Mouse (Mus musculus): ENCODE results near the gene Gga3. TPM values are rescaled to one million over a fixed set of nuclear protein-coding genes. Genes with fewer than 3 reads are reported as not detected.
A peak's percentile ranks its signal among the peaks of the same experiment; 100 is the strongest.

Gga3 gene
- polyA plus RNA-seq, 1 experiment from 2014 or later = 14.9 TPM

DNA sequence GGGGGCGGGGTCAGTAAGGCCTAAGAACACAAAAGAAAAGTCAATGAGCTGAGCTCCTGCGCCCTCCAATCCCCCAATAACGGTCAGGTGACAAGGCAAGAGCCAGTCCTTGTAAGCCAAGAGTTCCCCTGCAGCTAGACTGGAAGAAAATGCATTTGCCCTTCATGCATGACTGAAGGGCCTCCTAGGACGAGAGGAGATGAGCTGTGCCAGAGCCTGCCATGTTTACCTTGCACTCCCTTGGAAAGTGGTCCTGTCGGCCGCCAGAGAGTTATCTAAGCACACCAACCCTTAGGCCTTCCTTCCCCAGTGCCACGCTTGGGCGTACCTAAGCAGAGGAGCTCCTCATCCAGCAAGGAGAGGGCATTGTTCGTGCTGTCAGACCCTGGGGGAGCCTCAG lies 15.9 kb downstream of the Gga3 start:
- Histone ChIP-seq H3K9ac (no peak overlapping the region; the same call in 1 of the 2 replicates), H3K4me3 (no peak overlapping the region), H3K36me3 (peaks cover 98% of the 10 kb centered on the region), H3K4me2 (no peak overlapping the region), H3K9me3 (no peaks in the 10 kb centered on the region), H3K27ac (replicated peaks) (no peak overlapping the region), H3K4me1 (no peaks in the 10 kb centered on the region), H3K27me3 (replicated peaks) (no peaks in the 10 kb centered on the region)
- 82% methylated on average over 9 of the region's 9 CpGs for WGBS
- ATAC-seq (ENCODE audit: extremely low read depth, insufficient number of reproducible peaks, low FRiP score, low TSS enrichment) = no peak

DNA sequence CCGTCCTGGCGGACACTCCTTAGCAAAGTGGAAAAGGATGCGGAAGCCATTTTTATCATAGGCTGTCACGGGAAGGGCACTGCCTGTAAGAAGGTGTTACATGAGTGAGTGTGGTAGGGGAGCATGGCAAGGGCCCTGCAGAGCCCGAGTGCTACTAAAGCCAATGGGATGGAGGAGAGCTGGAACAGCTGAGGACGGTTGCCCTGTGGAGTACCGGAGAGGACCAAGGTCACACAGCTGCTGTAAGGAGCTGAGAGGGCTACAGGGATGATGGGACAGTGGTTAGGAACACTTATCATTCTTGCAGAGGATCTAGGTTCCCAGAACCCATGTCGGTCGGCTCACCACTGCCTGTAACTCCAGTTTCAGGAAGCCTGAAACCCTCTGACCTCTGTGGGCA lies 17.4 kb downstream of the Gga3 start:
- H3K9me3 ChIP-seq = no peaks in the 10 kb centered on the region
- no peaks in the 10 kb centered on the region for H3K27me3 ChIP-seq (replicated peaks)
- 82% methylated on average over 9 of the region's 9 CpGs for WGBS
- no peak overlapping the region for H3K4me2 ChIP-seq
- no peak overlapping the region for H3K9ac ChIP-seq
- peaks cover 98% of the 10 kb centered on the region for H3K36me3 ChIP-seq
- H3K4me1 ChIP-seq = no peaks in the 10 kb centered on the region
- ATAC-seq (ENCODE audit: extremely low read depth, insufficient number of reproducible peaks, low FRiP score, low TSS enrichment) = no peak
- no peak overlapping the region for H3K4me3 ChIP-seq
- H3K27ac ChIP-seq (replicated peaks) = no peak overlapping the region

DNA sequence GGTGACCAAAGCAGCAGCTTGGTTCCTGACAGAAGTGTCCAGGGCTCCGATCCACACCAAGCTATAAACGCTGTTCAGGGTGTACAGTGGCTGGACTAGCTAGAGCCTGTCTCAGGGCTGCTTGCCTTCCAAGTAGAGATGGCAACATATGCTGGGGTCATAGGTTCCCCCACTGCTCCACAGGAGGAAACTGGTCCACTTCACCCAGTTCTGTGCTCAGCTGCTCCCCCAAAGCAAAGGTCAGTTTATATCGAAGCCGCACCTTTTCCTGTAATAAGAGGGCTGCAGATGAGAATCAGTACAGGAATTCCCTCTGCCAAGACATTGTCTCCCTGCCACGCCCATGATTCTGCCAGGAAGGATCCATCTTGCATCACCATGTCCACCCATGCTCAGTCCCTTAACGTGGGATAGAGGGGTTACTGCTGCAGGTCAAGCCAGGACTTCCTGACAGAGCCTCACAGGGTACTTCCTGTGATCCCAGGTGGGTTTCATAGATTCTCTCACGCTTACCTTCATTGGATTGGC lies 18.2 kb downstream of the Gga3 start:
- 85% methylated on average over 7 of the region's 7 CpGs for WGBS

DNA sequence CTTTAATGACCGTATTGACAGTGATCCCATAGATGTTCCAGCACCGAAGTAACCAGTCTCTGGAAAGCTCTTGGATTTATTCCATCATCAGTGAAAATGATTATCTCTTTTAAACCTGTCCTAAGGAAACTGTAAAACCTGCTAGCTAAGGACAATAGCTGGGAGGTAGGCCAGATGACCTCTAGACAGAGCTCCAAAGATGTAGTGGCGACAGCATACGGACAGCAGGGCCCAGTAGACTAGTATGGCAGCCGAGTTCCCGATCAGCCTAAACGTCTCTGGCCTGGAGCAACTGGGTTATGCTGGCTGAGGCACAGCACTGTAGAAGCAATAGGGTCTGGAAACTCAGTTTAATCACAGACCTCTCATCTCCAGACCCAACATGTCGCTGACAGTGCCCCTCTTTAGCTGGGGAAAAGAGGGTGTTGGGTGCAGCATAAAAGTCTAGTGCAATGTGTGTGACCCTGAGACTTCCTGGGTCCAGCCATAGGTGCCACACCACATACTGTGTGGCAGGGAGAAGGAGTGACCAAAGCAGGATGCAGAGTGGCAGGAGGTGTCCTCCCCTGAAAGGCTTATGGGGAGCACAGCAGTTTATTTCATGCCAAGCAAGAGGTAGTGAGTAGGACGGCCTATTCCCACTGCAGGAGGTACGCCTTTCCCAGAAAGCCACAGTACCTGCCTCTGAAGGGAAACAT lies 19.3 kb downstream of the Gga3 start:
- no peak overlapping the region for H3K4me3 ChIP-seq
- peaks cover 97% of the 10 kb centered on the region for H3K36me3 ChIP-seq
- WGBS = 82% methylated on average over 10 of the region's 10 CpGs
- H3K9me3 ChIP-seq = no peaks in the 10 kb centered on the region
- H3K4me2 ChIP-seq = no peak overlapping the region
- H3K27me3 ChIP-seq (replicated peaks) = no peaks in the 10 kb centered on the region
- H3K4me1 ChIP-seq = no peaks in the 10 kb centered on the region
- no peak overlapping the region for H3K27ac ChIP-seq (replicated peaks)
- ATAC-seq (ENCODE audit: extremely low read depth, insufficient number of reproducible peaks, low FRiP score, low TSS enrichment) = no peak
- no peak overlapping the region for H3K9ac ChIP-seq

More for the DNA sequence above, 18.2 kb downstream of the Gga3 start:
- Histone ChIP-seq H3K27me3 (replicated peaks) (no peaks in the 10 kb centered on the region), H3K4me1 (no peaks in the 10 kb centered on the region), H3K9me3 (no peaks in the 10 kb centered on the region), H3K27ac (replicated peaks) (no peak overlapping the region), H3K9ac (0 out of 2 replicates have a peak overlapping the region, but pooled peaks have one; percentile 0), H3K4me2 (no peak overlapping the region), H3K4me3 (no peak overlapping the region), H3K36me3 (peaks cover 98% of the 10 kb centered on the region)
- no peak for ATAC-seq (ENCODE audit: extremely low read depth, insufficient number of reproducible peaks, low FRiP score, low TSS enrichment)

DNA sequence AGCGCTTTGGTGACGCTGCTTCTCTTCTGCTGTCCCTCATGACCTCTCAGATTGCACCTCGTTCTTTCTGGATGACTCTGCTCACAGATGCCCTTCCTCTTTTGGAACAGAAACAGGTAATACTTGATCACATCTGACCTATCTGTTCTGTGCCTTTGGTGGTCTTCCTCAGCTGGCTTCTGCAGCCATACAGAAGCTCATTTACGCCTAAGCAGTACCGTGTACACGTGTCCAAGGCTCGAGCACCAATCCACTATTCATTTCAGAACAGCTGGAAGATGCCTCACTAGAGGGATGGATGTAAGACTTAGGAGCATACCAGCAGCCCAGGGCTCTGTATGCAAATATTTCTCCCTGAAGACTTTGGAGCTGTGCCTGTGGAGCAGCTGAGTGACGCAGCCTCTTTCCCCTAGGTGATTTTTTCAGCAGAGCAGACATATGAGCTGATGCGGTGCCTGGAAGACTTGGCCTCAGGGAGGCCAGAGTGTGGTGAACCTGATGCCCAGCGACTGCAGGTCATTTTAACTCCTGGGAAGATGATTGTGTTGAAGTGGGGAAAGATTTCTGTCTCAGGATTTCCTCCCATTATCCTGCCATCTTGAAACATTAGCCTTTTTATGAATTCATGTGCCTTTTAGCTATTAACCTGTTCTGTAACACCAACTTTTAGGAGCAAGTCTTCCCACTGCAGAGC lies 20.8 kb downstream of the Gga3 start:
- H3K4me3 ChIP-seq = no peak overlapping the region
- H3K36me3 ChIP-seq = peaks cover 99% of the 10 kb centered on the region
- H3K27ac ChIP-seq (replicated peaks) = no peak overlapping the region
- no peaks in the 10 kb centered on the region for H3K9me3 ChIP-seq
- no peaks in the 10 kb centered on the region for H3K27me3 ChIP-seq (replicated peaks)
- no peak overlapping the region for H3K9ac ChIP-seq
- WGBS = 78% methylated on average over 10 of the region's 10 CpGs
- H3K4me1 ChIP-seq = no peaks in the 10 kb centered on the region
- no peak for ATAC-seq (ENCODE audit: extremely low read depth, insufficient number of reproducible peaks, low FRiP score, low TSS enrichment)
- no peak overlapping the region for H3K4me2 ChIP-seq

DNA sequence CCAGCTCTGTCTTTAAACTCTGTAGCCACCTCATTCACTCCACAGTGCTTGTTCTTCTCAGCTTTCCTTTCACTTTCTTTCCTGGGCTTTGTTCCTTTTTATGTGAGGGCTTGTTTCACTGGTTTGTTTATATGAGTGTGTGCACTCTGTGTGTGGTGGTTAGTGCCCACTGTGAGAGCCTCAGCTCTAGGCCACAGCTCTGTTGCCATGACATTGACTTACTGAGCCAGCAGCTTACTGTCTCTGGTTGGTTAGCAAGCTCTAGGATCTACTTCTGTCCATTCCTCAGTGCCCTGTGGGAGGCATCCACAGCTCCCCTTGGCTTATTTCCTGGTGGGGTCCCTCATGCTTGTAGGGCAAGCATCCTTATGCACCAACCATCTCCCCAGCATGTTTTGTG lies 24.8 kb downstream of the Gga3 start:
- no peak overlapping the region for H3K4me2 ChIP-seq
- H3K9me3 ChIP-seq = no peaks in the 10 kb centered on the region
- no peak overlapping the region for H3K9ac ChIP-seq
- H3K4me3 ChIP-seq = no peak overlapping the region
- H3K4me1 ChIP-seq = no peaks in the 10 kb centered on the region
- peaks cover 80% of the 10 kb centered on the region for H3K36me3 ChIP-seq
- H3K27ac ChIP-seq (replicated peaks) = no peak overlapping the region
- ATAC-seq (ENCODE audit: extremely low read depth, insufficient number of reproducible peaks, low FRiP score, low TSS enrichment) = no peak
- no peaks in the 10 kb centered on the region for H3K27me3 ChIP-seq (replicated peaks)

DNA sequence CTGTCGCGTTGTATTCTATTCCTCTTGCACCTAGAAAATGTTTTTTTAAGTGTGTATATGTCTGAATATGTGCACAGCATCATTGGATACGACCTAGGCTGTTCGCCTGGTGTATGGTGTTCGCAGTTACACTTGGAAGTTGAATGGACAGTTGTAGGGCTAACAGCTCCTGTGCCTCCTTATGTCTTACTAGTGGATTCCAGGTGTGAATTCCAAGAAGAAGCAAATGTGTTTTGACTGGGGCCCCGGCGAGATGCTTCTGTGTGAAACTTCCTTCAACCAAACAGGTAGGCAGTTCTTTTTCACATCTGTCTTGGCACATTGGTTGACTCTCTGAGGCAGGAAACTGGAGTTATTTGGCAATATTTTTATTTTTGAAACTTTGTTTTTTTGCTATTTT lies 38.9 kb downstream of the Gga3 start:
- ATAC-seq (ENCODE audit: extremely low read depth, insufficient number of reproducible peaks, low FRiP score, low TSS enrichment) = no peak
- no peaks in the 10 kb centered on the region for H3K27me3 ChIP-seq (replicated peaks)
- peak overlapping the region; percentile 93 for H3K4me3 ChIP-seq
- 15% methylated on average over 7 of the region's 7 CpGs for WGBS
- H3K4me2 ChIP-seq = peak overlapping the region; percentile 83
- peaks cover 43% of the 10 kb centered on the region for H3K36me3 ChIP-seq
- H3K4me1 ChIP-seq = peaks cover 17% of the 10 kb centered on the region
- peak overlapping the region; percentile 91 for H3K9ac ChIP-seq
- H3K27ac ChIP-seq (replicated peaks) = no peak overlapping the region
- no peaks in the 10 kb centered on the region for H3K9me3 ChIP-seq

DNA sequence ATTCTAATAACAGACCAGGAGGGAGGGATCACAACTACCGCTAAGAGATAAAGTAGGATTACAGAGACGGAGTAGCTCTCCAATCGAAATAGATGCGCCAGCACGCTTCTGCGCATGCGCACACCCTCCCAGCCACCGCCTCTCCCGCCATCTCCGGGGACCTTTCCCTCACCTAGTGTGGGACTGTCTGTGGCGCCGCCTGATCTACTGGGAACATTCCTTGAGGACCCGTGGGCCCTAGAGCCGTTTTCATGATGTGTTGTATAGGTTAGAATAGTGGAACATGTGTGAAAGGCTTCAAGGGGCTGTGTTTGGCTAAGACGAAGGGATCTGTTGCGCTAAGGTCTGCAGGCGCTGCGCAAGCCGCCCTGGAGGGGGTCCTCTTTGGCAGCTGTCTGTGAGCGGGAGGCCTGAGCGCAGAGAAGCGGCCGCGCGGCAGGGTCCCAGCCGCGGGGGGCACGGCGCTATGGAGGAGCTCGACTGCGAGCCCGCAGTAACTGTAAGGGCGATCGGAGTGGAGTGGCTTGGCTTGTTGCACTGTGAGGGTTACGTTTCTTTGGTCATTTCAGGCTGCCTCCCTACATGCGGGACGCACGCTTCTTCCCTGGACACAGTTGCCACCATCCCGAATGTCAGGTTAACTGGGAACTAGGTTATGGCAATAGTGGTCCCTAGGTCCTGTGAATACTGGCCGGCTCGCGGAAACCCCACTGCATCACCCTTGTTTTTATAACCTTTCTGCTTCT lies 39.6 kb downstream of the Gga3 start, which contains the start of gene Nup85:
Gene Nup85 (plus strand): TSS at position 371 of the 746 bp plus-strand sequence.
- H3K27me3 ChIP-seq (replicated peaks) = no peaks in the 10 kb centered on the region
- H3K36me3 ChIP-seq = peaks cover 36% of the 10 kb centered on the region
- no peaks in the 10 kb centered on the region for H3K9me3 ChIP-seq
- peak within 1 kb of the TSS; percentile 85 for H3K27ac ChIP-seq (replicated peaks)
- H3K9ac ChIP-seq = peak within 1 kb of the TSS; percentile 91
- WGBS = under 1% methylated on average over 42 of the region's 42 CpGs
- peak within 1 kb of the TSS; percentile 83 for H3K4me2 ChIP-seq
- peak; percentile 74 for ATAC-seq (ENCODE audit: extremely low read depth, insufficient number of reproducible peaks, low FRiP score, low TSS enrichment)
- H3K4me3 ChIP-seq = peak within 1 kb of the TSS; percentile 93
- H3K4me1 ChIP-seq = peaks cover 17% of the 10 kb centered on the region

DNA sequence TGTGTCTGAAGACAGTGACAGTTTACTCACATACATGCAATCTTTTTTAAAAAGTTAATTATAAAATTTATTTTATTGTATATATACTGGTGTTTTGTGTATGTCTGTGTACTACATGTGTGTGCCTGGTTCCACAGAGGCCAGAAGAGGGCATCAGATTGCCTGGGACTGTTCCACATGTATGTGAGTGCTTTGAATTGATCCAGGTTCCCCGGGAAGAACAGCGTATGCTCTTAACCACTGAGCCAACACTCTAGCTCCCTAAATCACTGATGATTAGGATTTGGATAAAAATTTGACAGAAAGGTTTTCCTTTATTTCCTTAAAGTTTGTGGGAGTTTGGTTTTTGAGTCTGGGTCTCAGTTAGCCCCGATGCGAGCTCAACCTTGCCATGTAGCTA lies 40.4 kb downstream of the Gga3 start:
- peak overlapping the region; percentile 83 for H3K4me2 ChIP-seq
- no peak for ATAC-seq (ENCODE audit: extremely low read depth, insufficient number of reproducible peaks, low FRiP score, low TSS enrichment)
- H3K27ac ChIP-seq (replicated peaks) = peak overlapping the region; percentile 68
- H3K4me1 ChIP-seq = peaks cover 17% of the 10 kb centered on the region
- no peaks in the 10 kb centered on the region for H3K27me3 ChIP-seq (replicated peaks)
- peaks cover 28% of the 10 kb centered on the region for H3K36me3 ChIP-seq
- no peaks in the 10 kb centered on the region for H3K9me3 ChIP-seq
- H3K4me3 ChIP-seq = peak overlapping the region; percentile 93
- WGBS = 42% methylated on average over 4 of the region's 4 CpGs
- H3K9ac ChIP-seq = peak overlapping the region; percentile 91

DNA sequence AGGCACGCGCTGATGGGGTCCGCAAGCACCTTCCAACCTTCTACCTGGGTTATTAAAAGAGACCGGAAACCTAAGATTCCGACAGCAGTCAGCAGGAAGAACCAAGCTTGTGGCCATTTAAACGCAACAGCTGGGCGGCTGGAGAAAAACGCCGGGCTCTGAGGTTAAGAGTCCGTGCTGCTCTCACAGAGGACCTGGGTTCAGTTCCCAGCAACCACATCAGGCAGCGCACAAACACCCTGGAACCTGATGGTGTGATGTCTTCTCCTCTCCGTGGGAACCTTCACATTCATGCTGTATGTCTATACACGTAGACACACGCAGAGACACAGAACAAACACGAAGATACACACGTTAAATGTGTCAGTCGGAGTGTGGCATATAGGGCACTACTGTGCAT lies 48.1 kb downstream of the Gga3 start:
- Histone ChIP-seq H3K4me1 (no peaks in the 10 kb centered on the region), H3K4me3 (no peak overlapping the region), H3K4me2 (no peak overlapping the region), H3K9ac (no peak overlapping the region), H3K9me3 (no peaks in the 10 kb centered on the region), H3K36me3 (no peaks in the 10 kb centered on the region), H3K27me3 (replicated peaks) (no peaks in the 10 kb centered on the region), H3K27ac (replicated peaks) (no peak overlapping the region)
- no peak for ATAC-seq (ENCODE audit: extremely low read depth, insufficient number of reproducible peaks, low FRiP score, low TSS enrichment)
- 73% methylated on average over 17 of the region's 17 CpGs for WGBS

DNA sequence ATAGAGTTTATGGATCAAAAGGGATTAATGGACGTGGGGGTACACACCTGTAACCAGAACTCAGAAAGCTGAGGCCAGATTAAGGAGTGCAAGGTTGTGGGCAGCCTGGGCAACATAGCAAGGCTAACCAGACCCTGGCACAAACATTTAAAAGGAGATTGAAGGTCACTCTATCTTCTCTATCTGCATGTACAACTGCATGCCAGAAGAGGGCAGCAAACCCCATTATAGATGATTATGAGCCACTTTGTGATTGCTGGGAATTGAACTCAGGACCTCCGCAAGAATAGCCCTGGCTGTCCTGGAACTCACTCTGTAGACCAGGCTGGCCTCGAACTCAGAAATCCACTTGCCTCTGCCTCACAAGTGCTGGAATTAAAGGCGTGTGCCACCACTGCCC lies 51.1 kb downstream of the Gga3 start:
- Histone ChIP-seq H3K36me3 (no peaks in the 10 kb centered on the region), H3K27me3 (replicated peaks) (0 out of 2 replicates have a peak, but pooled peaks cover 2% of the 10 kb centered on the region), H3K4me3 (no peak overlapping the region), H3K9ac (no peak overlapping the region), H3K4me2 (no peak overlapping the region), H3K27ac (replicated peaks) (no peak overlapping the region), H3K4me1 (no peaks in the 10 kb centered on the region), H3K9me3 (0 out of 2 replicates have a peak, but pooled peaks cover 7% of the 10 kb centered on the region)
- no peak for ATAC-seq (ENCODE audit: extremely low read depth, insufficient number of reproducible peaks, low FRiP score, low TSS enrichment)
- WGBS = 56% methylated on average over 4 of the region's 4 CpGs
